Mouse (Mus musculus): ENCODE measurements around the gene Dgkb.

- no peak for TF ChIP-seq CTCF (IDR thresholded peaks at IDR 0.05; ENCODE audit: extremely low read depth, insufficient read depth, low read length)
- TF ChIP-seq POLR2A (IDR thresholded peaks at IDR 0.05; ENCODE audit: extremely low read depth, insufficient read depth, low read length), result no peak
These were observed 651.1 kb downstream of the Dgkb start for GRCm38 (mm10) chr12:38468605-38469004.
